Mouse (Mus musculus) E14TG2a.4 (cell line): ENCODE measurements at regions not wholly inside any gene's neighbourhood (a gene's known extent, or its start where the extent isn't known, plus 50 kb on each side); places are given as distances from the start of the nearest gene placed in this dataset.

Experiments used
- CTCF ChIP-seq: conservative IDR thresholded peaks from 2 replicates; pipeline ENCODE4 v1.5.1; 2014; ENCODE audit warnings: low read length
- NANOG ChIP-seq: IDR thresholded peaks from 2 replicates; pipeline ENCODE4 v1.6.1; 2014; ENCODE audit warnings: borderline replicate concordance, low read length, mixed read lengths
- POU5F1 ChIP-seq: IDR thresholded peaks from 2 replicates; pipeline ENCODE4 v1.6.1; 2014; ENCODE audit warnings: low read length, borderline replicate concordance

DNA sequence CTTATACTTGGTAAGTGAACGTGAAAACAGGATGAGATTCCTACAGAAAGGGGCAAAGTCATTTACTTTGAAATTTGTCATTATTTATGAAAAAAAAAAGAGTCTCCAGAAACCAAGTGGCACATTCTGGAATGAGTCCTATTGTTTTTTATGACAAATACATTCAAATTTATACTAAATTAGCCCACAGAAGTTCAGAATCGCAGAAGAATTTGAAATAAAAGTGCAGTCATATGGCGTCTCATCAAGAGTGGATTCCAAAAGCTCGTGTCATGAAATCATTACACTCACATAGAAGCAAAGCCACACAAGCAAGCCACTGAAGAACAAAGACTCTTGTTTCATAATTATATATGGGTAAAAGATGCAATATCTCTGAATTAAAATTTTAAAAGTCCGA is 316.9 kb downstream of the Slc16a7 start:
- TF ChIP-seq CTCF = no peak
- TF ChIP-seq POU5F1 = no peak
- no peak for TF ChIP-seq NANOG
